Mouse (Mus musculus) MEL (cell line): ENCODE results near the gene Cdcp1. TPM values are rescaled to one million over a fixed set of nuclear protein-coding genes. Genes with fewer than 3 reads are reported as not detected.

Experiments
- DNase-seq: peaks from one replicate; pipeline ENCODE4 v3.0.0; 2011; ENCODE audit warnings: low read depth, low spot score
- H3K27ac ChIP-seq: 2 replicates; pipeline ENCODE4 v1.5.1; 2012; ENCODE audit warnings: low read depth, mild to moderate bottlenecking, control low read depth, low read length, moderate library complexity; ENCODE audit not compliant: control insufficient read depth
- H3K27me3 ChIP-seq, 2 experiments: fragments of 150-350 bp in 1 of 2; sonication (generic) in 1 of 2; 2 replicates each; pipeline ENCODE4 v1.6.1; 2012; ENCODE audit warnings: low read length in 2 of 2, mild to moderate bottlenecking in 2 of 2, improper control_type of control experiment in 1 of 2, moderate library complexity in 1 of 2; ENCODE audit not compliant: insufficient read depth in 2 of 2, control insufficient read depth in 1 of 2
- H3K36me3 ChIP-seq, 2 experiments: 2 replicates each; pipeline ENCODE4 v1.6.1; 2012 to 2014; ENCODE audit warnings: low read length in 2 of 2, improper control_type of control experiment in 1 of 2, inconsistent platforms in 1 of 2, mild to moderate bottlenecking in 1 of 2; ENCODE audit not compliant: insufficient read depth in 2 of 2, control insufficient read depth in 1 of 2
- H3K4me1 ChIP-seq, 2 experiments: fragments of 150-350 bp in 1 of 2; sonication (generic) in 1 of 2; 2 replicates each; pipeline ENCODE4 v1.6.1; 2012; ENCODE audit warnings: low read length in 2 of 2, improper control_type of control experiment in 1 of 2, mild to moderate bottlenecking in 1 of 2; ENCODE audit not compliant: insufficient read depth in 2 of 2, control insufficient read depth in 1 of 2
- H3K4me3 ChIP-seq, 2 experiments: fragments of 150-350 bp in 1 of 2; sonication (generic) in 1 of 2; 2 replicates each; pipeline ENCODE4 v1.5.1; 2012; ENCODE audit warnings: low read depth in 2 of 2, low read length in 2 of 2, mild to moderate bottlenecking in 2 of 2, moderate library complexity in 2 of 2, control low read depth in 1 of 2, improper control_type of control experiment in 1 of 2; ENCODE audit not compliant: control insufficient read depth in 1 of 2, insufficient read depth in 1 of 2
- H3K79me2 ChIP-seq: 2 replicates; pipeline ENCODE4 v1.6.1; 2012; ENCODE audit warnings: mild to moderate bottlenecking, low read length, moderate library complexity; ENCODE audit not compliant: control insufficient read depth, poor library complexity, insufficient read depth
- H3K9ac ChIP-seq: 2 replicates; pipeline ENCODE4 v1.6.1; 2012; ENCODE audit warnings: low read depth, mild to moderate bottlenecking, control low read depth, low read length, moderate library complexity; ENCODE audit not compliant: control insufficient read depth, poor library complexity, severe bottlenecking
- H3K9me3 ChIP-seq: fragments of 150-350 bp; sonication (generic); replicated peaks from 2 replicates; pipeline ENCODE4 v1.6.1; 2012; ENCODE audit warnings: mild to moderate bottlenecking, low read length, improper control_type of control experiment, moderate library complexity; ENCODE audit not compliant: insufficient read depth
- BHLHE40 ChIP-seq: IDR thresholded peaks from 2 replicates; pipeline ENCODE4 v1.6.1; 2012; ENCODE audit warnings: low read depth, mild to moderate bottlenecking, inconsistent platforms, low read length, improper control_type of control experiment, borderline replicate concordance
- CTCF ChIP-seq, 3 experiments: IDR thresholded peaks in 2 of 3; conservative IDR thresholded peaks in 1 of 3; 2 replicates each; pipeline ENCODE4 v1.5.1; 2011 to 2012; ENCODE audit warnings: low read length in 3 of 3, low read depth in 2 of 3, mild to moderate bottlenecking in 2 of 3, improper control_type of control experiment in 1 of 3, inconsistent platforms in 1 of 3, mixed read lengths in 1 of 3, moderate library complexity in 1 of 3; ENCODE audit not compliant: control insufficient read depth in 1 of 3, insufficient read depth in 1 of 3, poor library complexity in 1 of 3, severe bottlenecking in 1 of 3
- GATA1 ChIP-seq: IDR thresholded peaks from 2 replicates; pipeline ENCODE4 v1.6.1; 2011; ENCODE audit warnings: low read depth, low read length, improper control_type of control experiment
- MYB ChIP-seq: IDR thresholded peaks from 2 replicates; pipeline ENCODE4 v1.6.1; 2011; ENCODE audit warnings: mild to moderate bottlenecking, low read depth, low read length, improper control_type of control experiment
- MYC ChIP-seq: IDR thresholded peaks from 2 replicates; pipeline ENCODE4 v1.6.1; 2011; ENCODE audit warnings: low read depth, mild to moderate bottlenecking, low read length, improper control_type of control experiment, moderate library complexity
- RAD21 ChIP-seq: IDR thresholded peaks from 2 replicates; pipeline ENCODE4 v1.6.1; 2011; ENCODE audit warnings: mild to moderate bottlenecking, low read depth, low read length, improper control_type of control experiment
- SMC3 ChIP-seq: IDR thresholded peaks from 2 replicates; pipeline ENCODE4 v1.6.1; 2011; ENCODE audit warnings: low read depth, low read length, improper control_type of control experiment
- ZC3H11A ChIP-seq: IDR thresholded peaks from 2 replicates; pipeline ENCODE4 v1.6.1; 2012; ENCODE audit warnings: low read depth, mild to moderate bottlenecking, inconsistent platforms, low read length, improper control_type of control experiment
- ZMIZ1 ChIP-seq: IDR thresholded peaks from 2 replicates; pipeline ENCODE4 v1.6.1; 2012; ENCODE audit warnings: low read depth, mild to moderate bottlenecking, inconsistent platforms, low read length, improper control_type of control experiment, moderate library complexity
- polyA plus RNA-seq, 2 experiments: library from polyadenylated mRNA; stranded (reverse) in 1 of 2; unstranded in 1 of 2; fragments of >175 nt in 1 of 2; fragments of >200 nt in 1 of 2; gene quantifications; 2 replicates each; pipeline versions ENCODE4 v1.2.1 to v1.2.4; 2012; ENCODE audit warnings: low replicate concordance in 2 of 2, low read depth in 1 of 2; ENCODE audit not compliant: insufficient read length in 2 of 2, insufficient read depth in 1 of 2, missing spikeins in 1 of 2
- total RNA-seq: library from RNA; depleted of rRNA; stranded (reverse); fragments of 300-350 nt; gene quantifications from 2 replicates; pipeline ENCODE4 v1.2.3, GENCODE M21; 2012

The Cdcp1 gene
- total and polyA plus RNA-seq, 3 experiments: not detected

DNA sequence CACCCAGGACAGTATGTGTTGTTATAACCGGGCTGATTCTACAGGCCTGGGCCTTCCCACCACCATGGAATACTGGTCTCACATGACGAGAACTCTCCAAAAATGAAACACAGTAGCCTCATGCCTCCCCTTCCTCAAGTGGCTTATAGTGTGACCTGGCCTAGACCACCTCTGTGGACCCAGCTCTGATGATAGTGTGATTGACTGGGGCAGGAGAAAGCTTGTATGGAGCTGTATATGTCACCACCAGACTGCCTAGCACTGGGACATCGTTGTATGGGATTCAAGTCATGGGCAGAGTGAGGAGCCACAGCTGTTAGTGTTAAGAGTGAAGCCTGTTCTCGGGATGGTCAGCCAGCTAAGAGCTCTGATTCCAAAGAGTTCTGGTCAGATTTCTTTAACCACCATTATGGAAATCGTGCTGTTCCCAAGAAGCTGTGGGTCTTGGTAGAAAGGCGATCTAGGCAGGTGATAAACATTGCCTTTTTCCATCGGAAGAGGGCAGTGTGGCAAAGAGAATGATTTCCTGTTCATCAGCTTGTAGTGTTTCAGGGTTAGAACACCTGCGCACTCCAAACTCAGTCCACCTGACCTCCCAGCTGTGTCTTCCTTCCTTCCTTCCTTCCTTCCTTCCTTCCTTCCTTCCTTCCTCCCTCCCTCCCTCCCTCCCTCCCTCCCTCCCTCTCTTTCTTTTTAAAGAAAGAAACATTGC is 57.6 kb downstream of the Cdcp1 start:
- DNase-seq: peak; percentile 70
- H3K4me3 ChIP-seq: no peak overlapping the region
- H3K79me2 ChIP-seq: no peaks in the 10 kb centered on the region
- H3K9me3 ChIP-seq: no peaks in the 10 kb centered on the region
- no peak overlapping the region for H3K9ac ChIP-seq
- H3K4me1 ChIP-seq: peaks cover 3 to 6% of the 10 kb centered on the region in 2 experiments; a peak in 1 of 4 replicates
- no peaks in the 10 kb centered on the region for H3K27me3 ChIP-seq
- no peak overlapping the region for H3K27ac ChIP-seq
- TF ChIP-seq ZMIZ1 (no peak), SMC3 (peak; percentile 64), MYC (no peak), RAD21 (peak; percentile 82), CTCF (IDR thresholded peaks at IDR 0.05 in 2 of 3, conservative IDR thresholded peaks at IDR 0.05 in 1 of 3; ENCODE audit: control insufficient read depth in 1 of 3, insufficient read depth in 1 of 3, low read depth in 2 of 3, low read length in 3 of 3, poor library complexity in 1 of 3, severe bottlenecking in 1 of 3) (peak; percentile 24 to 75 (median 49); a peak in 4 of 6 replicates), ZC3H11A (peak; percentile 64)
- peaks cover 0 to 3% of the 10 kb centered on the region in 2 experiments; a peak in 2 of 4 replicates for H3K36me3 ChIP-seq

- no peaks in the 10 kb centered on the region for H3K27me3 ChIP-seq
- no peak overlapping the region for H3K27ac ChIP-seq
- peak; percentile 18 for DNase-seq
- no peaks in the 10 kb centered on the region for H3K9me3 ChIP-seq
- H3K4me1 ChIP-seq: peaks cover 3 to 6% of the 10 kb centered on the region in 2 experiments; a peak in 1 of 4 replicates
- TF ChIP-seq BHLHE40: no peak
- peak; percentile 36; the same call in 1 of the 2 replicates for TF ChIP-seq GATA1
- no peak overlapping the region for H3K9ac ChIP-seq
- H3K36me3 ChIP-seq: peaks cover 0 to 3% of the 10 kb centered on the region in 2 experiments; a peak in 2 of 4 replicates
- no peaks in the 10 kb centered on the region for H3K79me2 ChIP-seq
- no peak overlapping the region for H3K4me3 ChIP-seq
Measured at GRCm38 (mm10) chr9:123157699-123158098, 58.1 kb downstream of the Cdcp1 start.

DNA sequence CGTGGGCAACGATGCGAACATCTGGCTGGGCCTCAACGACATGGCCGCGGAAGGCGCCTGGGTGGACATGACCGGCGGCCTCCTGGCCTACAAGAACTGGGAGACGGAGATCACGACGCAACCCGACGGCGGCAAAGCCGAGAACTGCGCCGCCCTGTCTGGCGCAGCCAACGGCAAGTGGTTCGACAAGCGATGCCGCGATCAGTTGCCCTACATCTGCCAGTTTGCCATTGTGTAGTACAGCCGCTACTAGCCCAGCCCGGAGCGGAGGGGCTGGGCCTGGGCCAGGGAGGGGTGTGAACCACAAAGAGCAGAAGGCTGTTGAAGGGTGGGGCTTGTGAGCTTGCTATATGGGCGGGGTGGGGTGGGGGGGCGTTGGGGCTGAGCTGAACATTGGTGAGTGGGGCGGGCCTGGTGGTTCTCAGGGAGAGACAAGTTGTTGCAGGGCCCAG is 58.9 kb downstream of the Cdcp1 start:
- H3K79me2 ChIP-seq: no peaks in the 10 kb centered on the region
- DNase-seq: no peak
- H3K27ac ChIP-seq: no peak overlapping the region
- peaks cover 4 to 9% of the 10 kb centered on the region in 2 experiments; a peak in 1 of 4 replicates for H3K4me1 ChIP-seq
- H3K36me3 ChIP-seq: peaks cover 0 to 6% of the 10 kb centered on the region in 2 experiments; a peak in 2 of 4 replicates
- H3K9me3 ChIP-seq: no peaks in the 10 kb centered on the region
- H3K27me3 ChIP-seq: no peaks in the 10 kb centered on the region
- H3K4me3 ChIP-seq: no peak overlapping the region
- no peak for TF ChIP-seq MYB
- H3K9ac ChIP-seq: no peak overlapping the region
